In the genomic region with DNA sequence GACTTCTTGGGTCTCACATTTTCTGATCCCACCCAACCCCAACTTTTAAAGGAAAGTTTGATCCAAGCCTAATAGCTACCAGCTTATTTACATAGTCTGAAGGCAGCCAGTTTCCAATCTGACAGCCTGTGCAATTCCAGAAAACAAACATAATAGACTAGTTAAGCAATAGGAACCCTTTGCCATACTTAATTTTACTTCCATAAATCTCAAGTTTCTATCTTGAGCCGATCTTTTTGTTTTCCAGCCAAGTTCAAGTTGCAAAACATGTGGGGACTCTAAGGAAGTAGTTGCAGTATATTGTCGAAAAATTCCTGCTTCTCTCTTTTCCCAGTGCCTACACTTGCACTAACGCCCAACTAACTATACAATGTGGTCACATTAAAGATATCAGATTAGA, we compare ENCODE assay signal across 8 mouse cellular contexts. TPM values are rescaled to one million over a fixed set of nuclear protein-coding genes. Genes with fewer than 3 reads are reported as not detected.
DNase-seq lines count a peak whose midpoint lies in the region; ATAC-seq and TF ChIP-seq lines count a peak whose summit lies in the region.

No protein-coding gene starts in this region.

- no peak for TF ChIP-seq CTCF in thymus, adult 2 months (IDR thresholded peaks at IDR 0.05; ENCODE audit: borderline replicate concordance, control insufficient read depth, extremely low read depth, insufficient read depth, low read length, poor library complexity)

- H3K27me3 ChIP-seq in embryonic facial prominence, embryonic 11.5 days (ENCODE audit: control insufficient read depth, insufficient read depth, low read length): no peaks in the 10 kb centered on the region
- no peaks in the 10 kb centered on the region for H3K27me3 ChIP-seq in intestine, embryonic 14.5 days (replicated peaks; ENCODE audit: control insufficient read depth, insufficient read depth, low read length)
- no peaks in the 10 kb centered on the region for H3K27me3 ChIP-seq in midbrain, embryonic 11.5 days (ENCODE audit: control insufficient read depth, insufficient read depth, low read length)
- H3K27me3 ChIP-seq in thymus, adult 2 months (ENCODE audit: control insufficient read depth, insufficient read depth, low read length): no peaks in the 10 kb centered on the region

- H3K36me3 ChIP-seq in embryonic facial prominence, embryonic 11.5 days (replicated peaks; ENCODE audit: control insufficient read depth, insufficient read depth, low read depth, low read length): no peaks in the 10 kb centered on the region
- peaks cover 20% of the 10 kb centered on the region for H3K36me3 ChIP-seq in intestine, embryonic 14.5 days (ENCODE audit: control insufficient read depth, insufficient read depth, low read length)
- H3K36me3 ChIP-seq in midbrain, embryonic 11.5 days (ENCODE audit: control insufficient read depth, insufficient read depth, low read length): peaks cover 2% of the 10 kb centered on the region; the same call in 1 of the 2 replicates
- H3K36me3 ChIP-seq in thymus, adult 2 months (ENCODE audit: control insufficient read depth, insufficient read depth, low read length): no peaks in the 10 kb centered on the region

- WGBS in embryonic facial prominence, embryonic 11.5 days: 57% methylated on average over 3 of the region's 3 CpGs
- 33% methylated on average over 3 of the region's 3 CpGs for WGBS in intestine, embryonic 14.5 days
- WGBS in midbrain, embryonic 11.5 days: 72% methylated on average over 3 of the region's 3 CpGs
- WGBS in thymus, adult 2 months: 50% methylated on average over 3 of the region's 3 CpGs

- H3K9ac ChIP-seq in embryonic facial prominence, embryonic 11.5 days (replicated peaks; ENCODE audit: low read length): no peak overlapping the region
- no peak overlapping the region for H3K9ac ChIP-seq in intestine, embryonic 14.5 days (ENCODE audit: low read length)
- H3K9ac ChIP-seq in midbrain, embryonic 11.5 days (ENCODE audit: low read length): peak overlapping the region; percentile 87

- H3K4me3 ChIP-seq in embryonic facial prominence, embryonic 11.5 days (ENCODE audit: low read depth, low read length): no peak overlapping the region
- H3K4me3 ChIP-seq in intestine, embryonic 14.5 days (ENCODE audit: low read depth, low read length): peak overlapping the region; percentile 78
- H3K4me3 ChIP-seq in midbrain, embryonic 11.5 days (ENCODE audit: low read depth, low read length): peak overlapping the region; percentile 58
- H3K4me3 ChIP-seq in thymus, adult 2 months (ENCODE audit: control insufficient read depth, insufficient read depth, low read length): no peak overlapping the region

- no peak for TF ChIP-seq POLR2A in thymus, adult 2 months (IDR thresholded peaks at IDR 0.05; ENCODE audit: control insufficient read depth, extremely low read depth, insufficient read depth, low read length, poor library complexity)

- no peaks in the 10 kb centered on the region for H3K9me3 ChIP-seq in embryonic facial prominence, embryonic 11.5 days (replicated peaks; ENCODE audit: control insufficient read depth, low read length)
- no peaks in the 10 kb centered on the region for H3K9me3 ChIP-seq in intestine, embryonic 14.5 days (ENCODE audit: control insufficient read depth, low read length)
- no peaks in the 10 kb centered on the region for H3K9me3 ChIP-seq in midbrain, embryonic 11.5 days (ENCODE audit: control insufficient read depth, low read length)

- peak overlapping the region; percentile 52; the same call in 1 of the 2 replicates for H3K4me2 ChIP-seq in embryonic facial prominence, embryonic 11.5 days (ENCODE audit: low read depth, low read length)
- peak overlapping the region; percentile 76 for H3K4me2 ChIP-seq in intestine, embryonic 14.5 days (ENCODE audit: low read length)
- H3K4me2 ChIP-seq in midbrain, embryonic 11.5 days: peak overlapping the region; percentile 54

- intact Hi-C loops in gastrocnemius, postnatal 36 days (cut with DNase I): no loop called here

- no peaks in the 10 kb centered on the region for H3K4me1 ChIP-seq in embryonic facial prominence, embryonic 11.5 days (ENCODE audit: control insufficient read depth, insufficient read depth, low read length)
- peaks cover 8% of the 10 kb centered on the region; the same call in 1 of the 2 replicates for H3K4me1 ChIP-seq in intestine, embryonic 14.5 days (replicated peaks; ENCODE audit: control insufficient read depth, insufficient read depth, low read length)
- peaks cover 16% of the 10 kb centered on the region for H3K4me1 ChIP-seq in midbrain, embryonic 11.5 days (ENCODE audit: control insufficient read depth, insufficient read depth, low read length)
- no peaks in the 10 kb centered on the region for H3K4me1 ChIP-seq in thymus, adult 2 months (replicated peaks; ENCODE audit: control insufficient read depth, insufficient read depth, low read length)

- no peak for ATAC-seq in embryonic facial prominence, embryonic 11.5 days (replicated peaks; ENCODE audit: insufficient number of reproducible peaks, low FRiP score, low TSS enrichment, low read depth)
- ATAC-seq in intestine, embryonic 14.5 days (replicated peaks; ENCODE audit: low FRiP score, low TSS enrichment, low read depth): no peak
- ATAC-seq in midbrain, embryonic 11.5 days (ENCODE audit: low FRiP score): no peak
- no peak for ATAC-seq in inflammation-experienced regulatory T-cells, adult 6 months

- no peak overlapping the region for H3K27ac ChIP-seq in embryonic facial prominence, embryonic 11.5 days (replicated peaks; ENCODE audit: low read depth, low read length)
- no peak overlapping the region for H3K27ac ChIP-seq in intestine, embryonic 14.5 days (ENCODE audit: low read depth)
- H3K27ac ChIP-seq in midbrain, embryonic 11.5 days (ENCODE audit: low read depth, low read length): no peak overlapping the region
- H3K27ac ChIP-seq in thymus, adult 2 months (ENCODE audit: control insufficient read depth, insufficient read depth, low read length): no peak overlapping the region

- peak; percentile 24 for DNase-seq in gastrocnemius, adult 18-20 months (ENCODE audit: low spot score)
- DNase-seq in gastrocnemius, postnatal 36 days: no peak
- no peak for DNase-seq in embryonic facial prominence, embryonic 11.5 days (ENCODE audit: low spot score)
- no peak for DNase-seq in intestine, embryonic 14.5 days (ENCODE audit: low spot score)
- DNase-seq in midbrain, embryonic 11.5 days (ENCODE audit: low spot score, missing footprints): peak; percentile 79
- DNase-seq in thymus, postnatal 36 days: no peak
- no peak for DNase-seq in thymus, adult 2 months

RNA-seq across cellular contexts. Expression of a gene that starts 8.8 kb away (rescaled TPM):
- total RNA-seq in gastrocnemius, adult 18-20 months (2021): 10 to 100 TPM; 13.4 to 19.4 TPM
- total RNA-seq in gastrocnemius, postnatal 36 days (2021): 10 to 100 TPM; 21.2 to 36.7 TPM
- polyA plus RNA-seq in embryonic facial prominence, embryonic 11.5 days (2014; fragmentation: Nextera tagmentation; extraction: Ambion mirVana): 260 and 262 TPM in 2 replicates
- polyA plus RNA-seq in intestine, embryonic 14.5 days (2014; fragmentation: Nextera tagmentation; extraction: Ambion mirVana): 196 and 199 TPM in 2 replicates
- 433 and 472 TPM in 2 replicates for polyA plus RNA-seq in midbrain, embryonic 11.5 days (2014; fragmentation: Nextera tagmentation; extraction: Ambion mirVana)
- 10 to 100 TPM in 1 of 3 experiments, 1 to 10 TPM in 2; 6.3 to 13.0 (median 9.4) TPM for polyA plus RNA-seq in inflammation-experienced regulatory T-cells, adult 6 months (2017; shearing (Covaris generic))
- polyA plus RNA-seq in thymus, adult 2 months (2012; rRNA removed): 13.3 and 14.4 TPM in 2 replicates

RNA-seq across cellular contexts. Expression of a gene that starts 9.0 kb away (rescaled TPM):
- 1 to 10 TPM; 5.1 to 5.5 TPM for total RNA-seq in gastrocnemius, adult 18-20 months (2021)
- total RNA-seq in gastrocnemius, postnatal 36 days (2021): 1 to 10 TPM; 6.4 TPM
- polyA plus RNA-seq in embryonic facial prominence, embryonic 11.5 days (2014; fragmentation: Nextera tagmentation; extraction: Ambion mirVana): 14.8 and 17.3 TPM in 2 replicates
- polyA plus RNA-seq in intestine, embryonic 14.5 days (2014; fragmentation: Nextera tagmentation; extraction: Ambion mirVana): 13.6 and 15.5 TPM in 2 replicates
- 17.1 and 20.1 TPM in 2 replicates for polyA plus RNA-seq in midbrain, embryonic 11.5 days (2014; fragmentation: Nextera tagmentation; extraction: Ambion mirVana)
- 10 to 100 TPM in 2 of 3 experiments, 1 to 10 TPM in 1; 9.5 to 14.6 (median 13.5) TPM for polyA plus RNA-seq in inflammation-experienced regulatory T-cells, adult 6 months (2017; shearing (Covaris generic))
- 13.4 and 13.7 TPM in 2 replicates for polyA plus RNA-seq in thymus, adult 2 months (2012; rRNA removed)

RNA-seq across cellular contexts. Expression of a gene that starts 54.4 kb away (rescaled TPM):
- total RNA-seq in gastrocnemius, adult 18-20 months (2021): not detected
- not detected for total RNA-seq in gastrocnemius, postnatal 36 days (2021)
- polyA plus RNA-seq in embryonic facial prominence, embryonic 11.5 days (2014; fragmentation: Nextera tagmentation; extraction: Ambion mirVana): 0.32 and 0.45 TPM in 2 replicates
- polyA plus RNA-seq in intestine, embryonic 14.5 days (2014; fragmentation: Nextera tagmentation; extraction: Ambion mirVana): 0.22 TPM in 1 of 2 replicates, not detected in the other
- 0.22 TPM in 1 of 2 replicates, not detected in the other for polyA plus RNA-seq in midbrain, embryonic 11.5 days (2014; fragmentation: Nextera tagmentation; extraction: Ambion mirVana)
- not detected for polyA plus RNA-seq in inflammation-experienced regulatory T-cells, adult 6 months (2017; shearing (Covaris generic))
- polyA plus RNA-seq in thymus, adult 2 months (2012; rRNA removed): 0.18 TPM in 1 of 2 replicates, not detected in the other

RNA-seq across cellular contexts. Expression of a gene that starts 58.1 kb away (rescaled TPM):
- not detected for total RNA-seq in gastrocnemius, adult 18-20 months (2021)
- not detected for total RNA-seq in gastrocnemius, postnatal 36 days (2021)
- not detected in 2 replicates for polyA plus RNA-seq in embryonic facial prominence, embryonic 11.5 days (2014; fragmentation: Nextera tagmentation; extraction: Ambion mirVana)
- polyA plus RNA-seq in intestine, embryonic 14.5 days (2014; fragmentation: Nextera tagmentation; extraction: Ambion mirVana): not detected in 2 replicates
- polyA plus RNA-seq in midbrain, embryonic 11.5 days (2014; fragmentation: Nextera tagmentation; extraction: Ambion mirVana): not detected in 2 replicates
- not detected for polyA plus RNA-seq in inflammation-experienced regulatory T-cells, adult 6 months (2017; shearing (Covaris generic))
- polyA plus RNA-seq in thymus, adult 2 months (2012; rRNA removed): 0.19 TPM in 1 of 2 replicates, not detected in the other

Comparison
In these comparisons a context has a peak if more than half of its experiments do, and no peak if none do; other contexts are left out.
1. DNase-seq: peak in gastrocnemius, adult 18-20 months (single experiment) and midbrain, embryonic 11.5 days (single experiment); none in gastrocnemius, postnatal 36 days (0 of 2), embryonic facial prominence, embryonic 11.5 days (single experiment), intestine, embryonic 14.5 days (single experiment), thymus, postnatal 36 days (0 of 2) and thymus, adult 2 months (single experiment).
2. H3K4me3 ChIP-seq: peak in intestine, embryonic 14.5 days (single experiment) and midbrain, embryonic 11.5 days (single experiment); none in embryonic facial prominence, embryonic 11.5 days (single experiment) and thymus, adult 2 months (single experiment).
3. RNA of a gene that starts 8.8 kb away (polyA plus RNA-seq): 433 to 472 TPM in midbrain, embryonic 11.5 days, 260 to 262 TPM in embryonic facial prominence, embryonic 11.5 days and 196 to 199 TPM in intestine, embryonic 14.5 days; 13.3 to 14.4 TPM in thymus, adult 2 months and 6.3 to 13.0 TPM in inflammation-experienced regulatory T-cells, adult 6 months; every median in the first group is over 10 times any median in the second.
4. Peak in every context shown above with its lines, with median percentiles within 50 percentile points of each other: H3K4me2 ChIP-seq.